In genomic region chr8:85007686-85008085, GRCm38 (mm10) we compare ENCODE assay signal across 9 mouse cellular contexts. TPM values are rescaled to one million over a fixed set of nuclear protein-coding genes. Genes with fewer than 3 reads are reported as not detected.
DNase-seq lines count a peak whose midpoint lies in the region; ATAC-seq lines count a peak whose summit lies in the region.
"Had no signal": no experiment of that assay in that cellular context is flagged by ENCODE, and none has a peak within 500 bp of the region (broad histone marks: within the 10 kb centered on the region; RNA-seq: fewer than 3 reads in every experiment).

No protein-coding gene starts in this region.

- WGBS in neural tube, embryonic 15.5 days, result 16% methylated on average over 25 of the region's 25 CpGs
- WGBS in limb, embryonic 10.5 days, result 13% methylated on average over 25 of the region's 25 CpGs
- 24% methylated on average over 23 of the region's 25 CpGs for WGBS in forebrain, embryonic 14.5 days

- H3K9me3 ChIP-seq in neural tube, embryonic 15.5 days (replicated peaks), result no peaks in the 10 kb centered on the region
- H3K9me3 ChIP-seq in limb, embryonic 10.5 days (replicated peaks), result no peaks in the 10 kb centered on the region
- no peaks in the 10 kb centered on the region for H3K9me3 ChIP-seq in forebrain, embryonic 14.5 days (replicated peaks; ENCODE audit: control insufficient read depth, low read length)
- H3K9me3 ChIP-seq: embryonic facial prominence, embryonic 12.5 days had no signal

- peaks cover 44% of the 10 kb centered on the region for H3K27me3 ChIP-seq in neural tube, embryonic 15.5 days (replicated peaks)
- H3K27me3 ChIP-seq in limb, embryonic 10.5 days (ENCODE audit: low read depth, poor library complexity, severe bottlenecking), result peaks cover 56% of the 10 kb centered on the region
- H3K27me3 ChIP-seq in forebrain, embryonic 14.5 days (replicated peaks; ENCODE audit: control insufficient read depth, insufficient read depth, low read length), result peaks cover 11% of the 10 kb centered on the region

- no peak overlapping the region for H3K27ac ChIP-seq in neural tube, embryonic 15.5 days (replicated peaks)
- no peak overlapping the region for H3K27ac ChIP-seq in limb, embryonic 10.5 days
- no peak overlapping the region for H3K27ac ChIP-seq in forebrain, embryonic 14.5 days (ENCODE audit: low read depth, low read length)
- H3K27ac ChIP-seq: embryonic facial prominence, embryonic 12.5 days had no signal

- ATAC-seq in neural tube, embryonic 15.5 days (ENCODE audit: low FRiP score), result no peak
- ATAC-seq in forebrain, embryonic 14.5 days, result no peak

- no peaks in the 10 kb centered on the region for H3K4me1 ChIP-seq in neural tube, embryonic 15.5 days
- H3K4me1 ChIP-seq in limb, embryonic 10.5 days, result peaks cover 11% of the 10 kb centered on the region
- no peaks in the 10 kb centered on the region for H3K4me1 ChIP-seq in forebrain, embryonic 14.5 days (ENCODE audit: control insufficient read depth, insufficient read depth, low read length)
- H3K4me1 ChIP-seq: embryonic facial prominence, embryonic 12.5 days had no signal

- no peak overlapping the region for H3K4me3 ChIP-seq in neural tube, embryonic 15.5 days (replicated peaks)
- no peak overlapping the region; the same call in 1 of the 2 replicates for H3K4me3 ChIP-seq in limb, embryonic 10.5 days
- H3K4me3 ChIP-seq in forebrain, embryonic 14.5 days (ENCODE audit: low read depth, low read length), result no peak overlapping the region
- H3K4me3 ChIP-seq: embryonic facial prominence, embryonic 12.5 days had no signal

- peaks cover 3% of the 10 kb centered on the region; the same call in 1 of the 2 replicates for H3K36me3 ChIP-seq in neural tube, embryonic 15.5 days
- no peaks in the 10 kb centered on the region for H3K36me3 ChIP-seq in limb, embryonic 10.5 days
- H3K36me3 ChIP-seq in forebrain, embryonic 14.5 days (ENCODE audit: control insufficient read depth, insufficient read depth, low read length), result no peaks in the 10 kb centered on the region
- H3K36me3 ChIP-seq: embryonic facial prominence, embryonic 12.5 days had no signal

- DNase-seq in cerebellum, adult 9-11 months, result peak; percentile 8
- DNase-seq in cerebellum, adult 18-20 months, result no peak
- DNase-seq in neural tube, embryonic 10.5 days (ENCODE audit: extremely low spot score, low spot score), result peak; percentile 32
- peak; percentile 52 for DNase-seq in limb, embryonic 10.5 days (ENCODE audit: low spot score)
- DNase-seq in retina, postnatal 1 day, result peak; percentile 60
- DNase-seq in cerebellum, adult 11-12 months, result no peak
- DNase-seq in forebrain, embryonic 14.5 days (ENCODE audit: low spot score), result no peak

- H3K9ac ChIP-seq in neural tube, embryonic 15.5 days (replicated peaks), result no peak overlapping the region
- no peak overlapping the region for H3K9ac ChIP-seq in forebrain, embryonic 14.5 days (ENCODE audit: low read length)
- H3K9ac ChIP-seq: embryonic facial prominence, embryonic 12.5 days had no signal

- no peak overlapping the region for H3K4me2 ChIP-seq in neural tube, embryonic 15.5 days
- H3K4me2 ChIP-seq in forebrain, embryonic 14.5 days (ENCODE audit: low read length), result no peak overlapping the region
- H3K4me2 ChIP-seq: embryonic facial prominence, embryonic 12.5 days had no signal

RNA-seq across cellular contexts. Expression of gene Best2, which starts 6.6 kb away (rescaled TPM):
- polyA plus RNA-seq in neural tube, embryonic 15.5 days (2015; fragmentation: Nextera tagmentation; extraction: Ambion mirVana), result not detected in 2 replicates
- not detected in 2 replicates for polyA plus RNA-seq in limb, embryonic 10.5 days (2016; fragmentation: Nextera tagmentation; extraction: Ambion mirVana)
- not detected in 2 replicates for polyA plus RNA-seq in forebrain, embryonic 14.5 days (2014; fragmentation: Nextera tagmentation; extraction: Ambion mirVana)

RNA-seq across cellular contexts. Expression of gene Hook2, which starts 17.3 kb away (rescaled TPM):
- 33.9 and 37.2 TPM in 2 replicates for polyA plus RNA-seq in neural tube, embryonic 15.5 days (2015; fragmentation: Nextera tagmentation; extraction: Ambion mirVana)
- 16.0 and 19.1 TPM in 2 replicates for polyA plus RNA-seq in limb, embryonic 10.5 days (2016; fragmentation: Nextera tagmentation; extraction: Ambion mirVana)
- 13.0 and 20.3 TPM in 2 replicates for polyA plus RNA-seq in forebrain, embryonic 14.5 days (2014; fragmentation: Nextera tagmentation; extraction: Ambion mirVana)

RNA-seq across cellular contexts. Expression of gene Asna1, which starts 17.4 kb away (rescaled TPM):
- polyA plus RNA-seq in neural tube, embryonic 15.5 days (2015; fragmentation: Nextera tagmentation; extraction: Ambion mirVana), result 148 and 154 TPM in 2 replicates
- polyA plus RNA-seq in limb, embryonic 10.5 days (2016; fragmentation: Nextera tagmentation; extraction: Ambion mirVana), result 161 and 163 TPM in 2 replicates
- 166 and 178 TPM in 2 replicates for polyA plus RNA-seq in forebrain, embryonic 14.5 days (2014; fragmentation: Nextera tagmentation; extraction: Ambion mirVana)

RNA-seq across cellular contexts. Expression of gene Trir, which starts 18.9 kb away (rescaled TPM):
- polyA plus RNA-seq in neural tube, embryonic 15.5 days (2015; fragmentation: Nextera tagmentation; extraction: Ambion mirVana), result 116 and 124 TPM in 2 replicates
- 138 and 157 TPM in 2 replicates for polyA plus RNA-seq in limb, embryonic 10.5 days (2016; fragmentation: Nextera tagmentation; extraction: Ambion mirVana)
- polyA plus RNA-seq in forebrain, embryonic 14.5 days (2014; fragmentation: Nextera tagmentation; extraction: Ambion mirVana), result 166 and 169 TPM in 2 replicates

RNA-seq across cellular contexts. Expression of gene Tnpo2, which starts 29.0 kb away (rescaled TPM):
- polyA plus RNA-seq in neural tube, embryonic 15.5 days (2015; fragmentation: Nextera tagmentation; extraction: Ambion mirVana), result 54.9 and 55.5 TPM in 2 replicates
- polyA plus RNA-seq in limb, embryonic 10.5 days (2016; fragmentation: Nextera tagmentation; extraction: Ambion mirVana), result 28.1 and 28.4 TPM in 2 replicates
- polyA plus RNA-seq in forebrain, embryonic 14.5 days (2014; fragmentation: Nextera tagmentation; extraction: Ambion mirVana), result 27.8 and 36.8 TPM in 2 replicates

Comparison
In these comparisons a context has a peak if more than half of its experiments do, and no peak if none do; other contexts are left out.
1. DNase-seq: peak in cerebellum, adult 9-11 months (single experiment), neural tube, embryonic 10.5 days (single experiment), limb, embryonic 10.5 days (single experiment) and retina, postnatal 1 day (single experiment); none in cerebellum, adult 18-20 months (0 of 2), cerebellum, adult 11-12 months (single experiment) and forebrain, embryonic 14.5 days (single experiment).